Comparison of ENCODE assay signal across 27 mouse cellular contexts in genomic region chr2:6933130-6933529, GRCm38 (mm10).
A peak's percentile ranks its signal among the peaks of the same experiment; 100 is the strongest.
DNase-seq lines count a peak whose midpoint lies in the region; ATAC-seq and TF ChIP-seq lines count a peak whose summit lies in the region.
"Had no signal": no experiment of that assay in that cellular context is flagged by ENCODE, and none has a peak within 500 bp of the region (broad histone marks: within the 10 kb centered on the region; RNA-seq: fewer than 3 reads in every experiment).

No protein-coding gene starts in this region.

- DNase-seq in hindbrain, embryonic 14.5 days (ENCODE audit: low spot score), result no peak
- DNase-seq in lung, embryonic 14.5 days, result peak; percentile 31
- no peak for DNase-seq in lung, postnatal 25 days (ENCODE audit: low spot score)
- DNase-seq in mesoderm, embryonic 11.5 days (ENCODE audit: low read depth, low spot score), result peak; percentile 42
- no peak for DNase-seq in cerebellum, adult 2 months
- DNase-seq: adrenal gland, postnatal 14 days; cerebellum, adult 11-12 months; cerebellum, postnatal 10 days; gastrocnemius, postnatal 36 days; heart, adult 18-20 months; heart, postnatal 4 days; kidney, adult 18-20 months; kidney, postnatal 25 days; left cerebral cortex, postnatal 4 days; liver, embryonic 13.5 days; lung, adult 18-20 months; lung, postnatal 10 days; retina, postnatal 1 day; right cerebral cortex, postnatal 14 days had no signal

- no peak for TF ChIP-seq CTCF in lung, embryonic 14.5 days (IDR thresholded peaks at IDR 0.05; ENCODE audit: low read depth)
- TF ChIP-seq CTCF in olfactory bulb, adult 2 months (IDR thresholded peaks at IDR 0.05; ENCODE audit: insufficient read depth, low read depth, low read length), result no peak
- no peak for TF ChIP-seq CTCF in cerebellum, adult 2 months (IDR thresholded peaks at IDR 0.05; ENCODE audit: borderline replicate concordance, insufficient read depth, low read depth, low read length)

- no peak overlapping the region for H3K9ac ChIP-seq in hindbrain, embryonic 13.5 days
- H3K9ac ChIP-seq in hindbrain, embryonic 14.5 days, result no peak overlapping the region
- no peak overlapping the region for H3K9ac ChIP-seq in lung, embryonic 14.5 days
- H3K9ac ChIP-seq: embryonic facial prominence, embryonic 13.5 days; heart, embryonic 12.5 days; kidney, embryonic 15.5 days; liver, embryonic 13.5 days; stomach, embryonic 15.5 days had no signal

- H3K4me2 ChIP-seq in hindbrain, embryonic 13.5 days, result peak overlapping the region; percentile 8; the same call in 1 of the 2 replicates
- H3K4me2 ChIP-seq in hindbrain, embryonic 14.5 days (replicated peaks), result no peak overlapping the region
- H3K4me2 ChIP-seq in lung, embryonic 14.5 days, result no peak overlapping the region
- H3K4me2 ChIP-seq: embryonic facial prominence, embryonic 13.5 days; heart, embryonic 12.5 days; kidney, embryonic 15.5 days; liver, embryonic 13.5 days; stomach, embryonic 15.5 days had no signal

- no peak for TF ChIP-seq POLR2A in olfactory bulb, adult 2 months (IDR thresholded peaks at IDR 0.05; ENCODE audit: insufficient read depth, low read depth, low read length)
- no peak for TF ChIP-seq POLR2A in cerebellum, adult 2 months (IDR thresholded peaks at IDR 0.05; ENCODE audit: borderline replicate concordance, insufficient read depth, low read length)

- peak overlapping the region; percentile 23; the same call in 1 of the 2 replicates for H3K27ac ChIP-seq in hindbrain, embryonic 13.5 days
- H3K27ac ChIP-seq in hindbrain, embryonic 14.5 days, result no peak overlapping the region
- no peak overlapping the region for H3K27ac ChIP-seq in lung, embryonic 14.5 days (ENCODE audit: low read depth)
- peak overlapping the region; percentile 87 for H3K27ac ChIP-seq in olfactory bulb, adult 2 months (ENCODE audit: insufficient read depth, low read depth, low read length)
- H3K27ac ChIP-seq in cerebellum, adult 2 months (ENCODE audit: insufficient read depth, low read length), result no peak overlapping the region
- H3K27ac ChIP-seq: embryonic facial prominence, embryonic 13.5 days; kidney, embryonic 15.5 days; liver, embryonic 13.5 days; midbrain, embryonic 10.5 days; stomach, embryonic 15.5 days had no signal

- no peaks in the 10 kb centered on the region for H3K36me3 ChIP-seq in hindbrain, embryonic 13.5 days
- no peaks in the 10 kb centered on the region for H3K36me3 ChIP-seq in hindbrain, embryonic 14.5 days (replicated peaks; ENCODE audit: control insufficient read depth, insufficient read depth)
- H3K36me3 ChIP-seq in lung, embryonic 14.5 days (ENCODE audit: insufficient read depth), result no peaks in the 10 kb centered on the region
- H3K36me3 ChIP-seq: embryonic facial prominence, embryonic 13.5 days; heart, embryonic 12.5 days; kidney, embryonic 15.5 days; liver, embryonic 13.5 days; midbrain, embryonic 10.5 days; stomach, embryonic 15.5 days had no signal

- peaks cover 7% of the 10 kb centered on the region; the same call in 1 of the 2 replicates for H3K4me1 ChIP-seq in hindbrain, embryonic 13.5 days (replicated peaks)
- H3K4me1 ChIP-seq in hindbrain, embryonic 14.5 days (replicated peaks; ENCODE audit: control insufficient read depth, insufficient read depth, low read length), result no peaks in the 10 kb centered on the region
- H3K4me1 ChIP-seq in lung, embryonic 14.5 days (ENCODE audit: insufficient read depth), result no peaks in the 10 kb centered on the region
- H3K4me1 ChIP-seq in olfactory bulb, adult 2 months (ENCODE audit: control insufficient read depth, insufficient read depth, low read length), result peaks cover 4% of the 10 kb centered on the region
- no peaks in the 10 kb centered on the region for H3K4me1 ChIP-seq in cerebellum, adult 2 months (ENCODE audit: control insufficient read depth, insufficient read depth, low read length)
- H3K4me1 ChIP-seq: embryonic facial prominence, embryonic 13.5 days; kidney, embryonic 15.5 days; liver, embryonic 13.5 days; midbrain, embryonic 10.5 days; stomach, embryonic 15.5 days had no signal

- 56% methylated on average over 12 of the region's 12 CpGs for WGBS in hindbrain, embryonic 13.5 days
- 57% methylated on average over 12 of the region's 12 CpGs for WGBS in hindbrain, embryonic 14.5 days
- WGBS in lung, embryonic 14.5 days, result 56% methylated on average over 12 of the region's 12 CpGs
- 43% methylated on average over 12 of the region's 12 CpGs for WGBS in olfactory bulb, adult 2 months
- WGBS in cerebellum, adult 2 months, result 91% methylated on average over 12 of the region's 12 CpGs

- no peaks in the 10 kb centered on the region for H3K9me3 ChIP-seq in hindbrain, embryonic 13.5 days
- no peaks in the 10 kb centered on the region for H3K9me3 ChIP-seq in hindbrain, embryonic 14.5 days (ENCODE audit: control insufficient read depth, low read length)
- no peaks in the 10 kb centered on the region for H3K9me3 ChIP-seq in lung, embryonic 14.5 days (ENCODE audit: low read depth, low read length)
- H3K9me3 ChIP-seq: embryonic facial prominence, embryonic 13.5 days; heart, embryonic 12.5 days; kidney, embryonic 15.5 days; liver, embryonic 13.5 days; midbrain, embryonic 10.5 days; stomach, embryonic 15.5 days had no signal

- no peak for ATAC-seq in hindbrain, embryonic 13.5 days (ENCODE audit: low FRiP score)
- ATAC-seq in hindbrain, embryonic 14.5 days (ENCODE audit: low FRiP score), result no peak
- ATAC-seq in lung, embryonic 14.5 days (ENCODE audit: insufficient read depth), result no peak
- ATAC-seq: midbrain, embryonic 16.5 days had no signal

- no peak overlapping the region for H3K4me3 ChIP-seq in hindbrain, embryonic 13.5 days
- H3K4me3 ChIP-seq in hindbrain, embryonic 14.5 days (replicated peaks; ENCODE audit: low read length), result no peak overlapping the region
- no peak overlapping the region for H3K4me3 ChIP-seq in lung, embryonic 14.5 days (ENCODE audit: low read depth, low read length)
- H3K4me3 ChIP-seq in olfactory bulb, adult 2 months (ENCODE audit: insufficient read depth, low read depth, low read length), result no peak overlapping the region
- no peak overlapping the region for H3K4me3 ChIP-seq in cerebellum, adult 2 months (replicated peaks; ENCODE audit: insufficient read depth, low read depth, low read length)
- H3K4me3 ChIP-seq: embryonic facial prominence, embryonic 13.5 days; heart, embryonic 12.5 days; kidney, embryonic 15.5 days; liver, embryonic 13.5 days; midbrain, embryonic 10.5 days; stomach, embryonic 15.5 days had no signal

- H3K27me3 ChIP-seq in hindbrain, embryonic 13.5 days, result no peaks in the 10 kb centered on the region
- H3K27me3 ChIP-seq in hindbrain, embryonic 14.5 days (ENCODE audit: control insufficient read depth, insufficient read depth, low read length), result no peaks in the 10 kb centered on the region
- H3K27me3 ChIP-seq in lung, embryonic 14.5 days (ENCODE audit: insufficient read depth, low read length), result no peaks in the 10 kb centered on the region
- no peaks in the 10 kb centered on the region for H3K27me3 ChIP-seq in cerebellum, adult 2 months (ENCODE audit: control insufficient read depth, insufficient read depth, low read length)
- H3K27me3 ChIP-seq: embryonic facial prominence, embryonic 13.5 days; heart, embryonic 12.5 days; kidney, embryonic 15.5 days; liver, embryonic 13.5 days; stomach, embryonic 15.5 days had no signal

Comparison
In these comparisons a context has a peak if more than half of its experiments do, and no peak if none do; other contexts are left out.
1. H3K27ac ChIP-seq: peak in hindbrain, embryonic 13.5 days (single experiment) and olfactory bulb, adult 2 months (single experiment); none in hindbrain, embryonic 14.5 days (single experiment), lung, embryonic 14.5 days (single experiment) and cerebellum, adult 2 months (single experiment).
2. DNase-seq: peak in lung, embryonic 14.5 days (single experiment) and mesoderm, embryonic 11.5 days (single experiment); none in hindbrain, embryonic 14.5 days (single experiment), lung, postnatal 25 days (single experiment) and cerebellum, adult 2 months (0 of 2).